Mouse (Mus musculus) B cell, adult 62 days (primary cell): ENCODE results near the gene 2310057J18Rik. TPM values are rescaled to one million over a fixed set of nuclear protein-coding genes. Genes with fewer than 3 reads are reported as not detected.

Experiments
- total RNA-seq: library from RNA; stranded (reverse); gene quantifications from 4 replicates; pipeline ENCODE4 v1.2.4, GENCODE M21; 2023

The 2310057J18Rik gene
- total RNA-seq, result not detected in 4 replicates

DNA sequence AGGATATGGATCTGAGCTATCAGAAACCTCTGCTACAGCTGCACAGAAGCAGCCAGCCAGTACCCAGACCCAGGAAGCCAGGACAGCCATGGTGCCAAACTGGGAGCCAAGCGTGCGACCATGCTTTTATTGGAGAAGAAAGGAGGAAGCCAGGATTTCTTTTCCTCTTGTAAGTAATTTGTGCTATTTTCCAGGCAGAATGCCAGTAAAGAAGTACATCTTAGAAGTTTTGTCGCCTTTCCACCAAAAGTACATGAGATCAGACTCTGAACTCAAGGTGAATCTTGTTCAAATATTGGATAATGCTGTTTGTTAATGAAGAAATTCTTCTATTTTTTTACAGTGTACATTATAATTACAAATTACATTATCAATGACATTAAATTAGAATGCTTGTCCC, at the start of gene 2310057J18Rik:
TSS of gene 2310057J18Rik (minus strand) at position 101 of the 400 bp plus-strand sequence.

Other genes with a start within 250 kb of the 2310057J18Rik start
- gene Soga3, start 157.5 kb upstream of the 2310057J18Rik start, total RNA-seq, result not detected in 4 replicates
- gene Gm49353, start 212.7 kb upstream of the 2310057J18Rik start, total RNA-seq, result not detected in 4 replicates
- gene 9330159F19Rik, start 225.3 kb upstream of the 2310057J18Rik start, total RNA-seq, result not detected in 4 replicates